Mouse (Mus musculus) hindbrain, postnatal 0 days (tissue): Measurements from ENCODE around the gene Mycl. TPM values are rescaled to one million over a fixed set of nuclear protein-coding genes. Genes with fewer than 3 reads are reported as not detected.

Experiments used
- ATAC-seq: fragments of 200-750 bp; cut with Nextera tagmentation; 2 replicates; pipeline ENCODE4 v1.8.0; 2017; ENCODE audit warnings: mild to moderate bottlenecking, moderate TSS enrichment, moderate library complexity
- DNase-seq: peaks from one replicate; pipeline ENCODE4 v3.0.0-alpha.2; 2015; ENCODE audit warnings: low spot score
- H3K27ac ChIP-seq: fragments of 300-500 bp; sonication (generic); 2 replicates; pipeline ENCODE4 v1.5.1; 2014; ENCODE audit warnings: mild to moderate bottlenecking
- H3K27me3 ChIP-seq: fragments of 300-500 bp; sonication (generic); 2 replicates; pipeline ENCODE4 v1.6.1; 2014; ENCODE audit warnings: low read length, mixed read lengths; ENCODE audit not compliant: insufficient read depth
- H3K36me3 ChIP-seq: fragments of 300-500 bp; sonication (generic); 2 replicates; pipeline ENCODE4 v1.6.1; 2014; ENCODE audit warnings: low read length, mixed read lengths; ENCODE audit not compliant: insufficient read depth
- H3K4me1 ChIP-seq: fragments of 300-500 bp; sonication (generic); 2 replicates; pipeline ENCODE4 v1.6.1; 2014; ENCODE audit warnings: antibody characterized with exemption, low read length, mixed read lengths; ENCODE audit not compliant: insufficient read depth
- H3K4me2 ChIP-seq: fragments of 300-500 bp; sonication (generic); 2 replicates; pipeline ENCODE4 v1.6.1; 2014; ENCODE audit warnings: low read depth, mild to moderate bottlenecking, low read length, moderate library complexity, mixed read lengths
- H3K4me3 ChIP-seq: fragments of 300-500 bp; sonication (generic); 2 replicates; pipeline ENCODE4 v1.5.1; 2014; ENCODE audit warnings: low read length
- H3K9ac ChIP-seq: fragments of 300-500 bp; sonication (generic); replicated peaks from 2 replicates; pipeline ENCODE4 v1.6.1; 2014; ENCODE audit warnings: mild to moderate bottlenecking, low read length, moderate library complexity, mixed read lengths
- H3K9me3 ChIP-seq: fragments of 300-500 bp; sonication (generic); 2 replicates; pipeline ENCODE4 v1.6.1; 2016; ENCODE audit warnings: low read length, mixed read lengths
- CTCF ChIP-seq: IDR thresholded peaks from 2 replicates; pipeline ENCODE4 v1.5.1; 2016; ENCODE audit warnings: antibody characterized with exemption, control low read depth, low read depth
- WGBS: fragments of 180-500 bp; shearing (Covaris S2); extraction: QIAGEN DNeasy Blood & Tissue Kit; methylation state at CpG from one replicate; pipeline ENCODE4 v1.1.7; 2014; 5-methylcytosine and 5-hydroxymethylcytosine counted together
- polyA plus RNA-seq: library from polyadenylated mRNA; unstranded; fragments of >200 nt; fragmentation: Nextera tagmentation; extraction: Ambion mirVana; gene quantifications from 2 replicates; pipeline ENCODE4 v1.2.1, GENCODE M21; 2015
- total RNA-seq: library from RNA; depleted of rRNA; stranded (reverse); fragments of >200 nt; gene quantifications from 2 replicates; pipeline ENCODE4 v1.2.3, GENCODE M21; 2014

Gene Mycl
- total and polyA plus RNA-seq, 2 experiments from 2014 or later = 34.3 to 67.5 TPM

DNA sequence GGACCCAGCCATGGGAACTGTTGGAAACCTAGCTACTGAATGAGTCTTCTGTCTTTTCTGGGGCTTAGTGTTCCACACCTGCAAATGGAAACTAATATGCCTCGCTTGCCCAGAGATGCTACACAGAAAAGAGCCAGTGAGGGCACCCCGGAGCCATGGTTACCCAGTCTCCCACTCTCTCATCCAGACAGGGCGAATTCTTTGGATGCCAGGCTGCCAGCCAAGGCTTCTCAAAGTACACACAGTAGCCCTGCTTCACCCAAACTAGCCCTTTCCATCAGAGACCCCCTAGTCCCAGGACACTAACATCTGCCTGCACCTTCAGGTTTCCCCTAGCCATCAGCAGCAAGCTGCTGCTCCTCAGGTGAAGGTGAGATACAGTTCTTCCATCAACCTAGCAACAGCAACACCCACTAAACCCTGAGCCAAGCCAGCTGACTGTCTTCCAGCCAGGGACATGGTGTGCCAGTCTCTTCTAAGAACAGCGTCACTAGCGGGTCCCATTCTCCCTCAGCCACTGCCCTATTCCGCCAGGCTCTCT is 36.9 kb upstream of the Mycl start:
- peak overlapping the region; percentile 87 for H3K4me2 ChIP-seq
- no peak overlapping the region for H3K4me3 ChIP-seq
- H3K9ac ChIP-seq = no peak overlapping the region
- H3K9me3 ChIP-seq = no peaks in the 10 kb centered on the region
- H3K27ac ChIP-seq = peak overlapping the region; percentile 70
- H3K27me3 ChIP-seq = no peaks in the 10 kb centered on the region
- peaks cover 28% of the 10 kb centered on the region for H3K4me1 ChIP-seq
- DNase-seq (peak; percentile 67), ATAC-seq (peak; percentile 64)
- no peak for TF ChIP-seq CTCF
- WGBS = 49% methylated on average over 6 of the region's 6 CpGs
- no peaks in the 10 kb centered on the region for H3K36me3 ChIP-seq

DNA sequence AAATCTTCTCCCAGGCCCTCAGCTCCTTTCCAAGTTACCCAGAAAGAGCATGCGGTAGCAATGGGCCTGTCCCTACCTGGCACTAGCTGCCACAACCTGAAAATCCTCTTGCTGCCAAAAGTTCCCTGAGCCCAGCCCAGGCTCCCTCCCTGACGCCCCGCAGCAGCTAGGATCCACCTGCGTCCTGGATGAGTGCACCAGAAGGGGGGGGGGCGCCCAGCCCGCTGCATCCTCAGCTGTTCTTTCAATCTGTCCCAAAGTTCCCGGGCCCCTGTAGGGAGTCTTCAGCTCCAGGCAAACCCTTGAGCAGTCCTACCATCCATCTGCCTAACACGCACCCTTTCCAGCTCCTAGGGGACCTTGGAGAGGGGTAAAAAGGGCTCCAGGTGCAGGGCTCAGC is 35.6 kb upstream of the Mycl start:
- H3K4me2 ChIP-seq = peak overlapping the region; percentile 87
- no peaks in the 10 kb centered on the region for H3K27me3 ChIP-seq
- 3% methylated on average over 8 of the region's 8 CpGs for WGBS
- peak overlapping the region; percentile 54; the same call in 1 of the 2 replicates for H3K9ac ChIP-seq
- peaks cover 26% of the 10 kb centered on the region for H3K4me1 ChIP-seq
- H3K36me3 ChIP-seq = no peaks in the 10 kb centered on the region
- H3K27ac ChIP-seq = no peak overlapping the region; the same call in 1 of the 2 replicates
- no peaks in the 10 kb centered on the region for H3K9me3 ChIP-seq
- ATAC-seq (no peak), DNase-seq (no peak)
- peak overlapping the region; percentile 55 for H3K4me3 ChIP-seq
- TF ChIP-seq CTCF = no peak

DNA sequence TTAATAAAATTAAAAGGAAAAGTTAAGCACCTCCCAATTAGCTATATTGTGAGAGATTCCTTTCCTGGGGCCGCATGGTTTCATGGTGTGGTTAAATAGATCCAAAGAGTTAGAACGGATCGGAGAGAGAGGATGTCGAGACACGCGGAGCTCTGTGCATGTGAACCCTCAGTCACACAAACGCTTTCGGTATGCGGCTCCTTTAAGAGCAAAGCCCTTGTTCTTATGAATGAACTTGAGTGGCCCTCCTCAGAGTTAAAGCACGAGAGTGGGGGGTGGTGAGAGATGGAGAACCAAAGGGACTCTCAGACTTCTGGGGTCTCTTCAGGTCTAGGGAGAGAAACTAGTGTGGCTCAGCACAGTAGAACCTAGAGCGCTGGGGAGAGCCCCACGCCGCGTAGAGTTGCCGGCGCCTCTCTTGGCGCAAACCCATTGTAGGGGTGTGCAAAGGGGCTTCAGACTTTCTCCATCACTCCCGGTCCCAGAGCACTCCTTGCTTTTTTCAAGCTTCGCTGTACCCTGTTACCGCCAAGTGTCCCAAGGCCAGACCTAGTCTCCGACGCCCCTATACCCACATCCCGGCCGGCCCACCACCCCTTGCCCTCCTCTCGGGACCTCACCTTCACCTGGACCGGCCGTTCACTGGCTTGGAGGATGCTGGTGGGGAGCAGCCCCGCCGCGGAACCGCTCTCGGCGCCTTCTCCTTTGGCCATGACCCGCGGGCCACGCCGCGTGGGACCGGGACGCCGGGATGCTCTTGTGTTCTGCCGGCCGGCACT is 34.9 kb upstream of the Mycl start:
- Histone ChIP-seq H3K9ac (peak overlapping the region; percentile 54), H3K4me1 (peaks cover 19% of the 10 kb centered on the region), H3K27ac (peak overlapping the region; percentile 59), H3K9me3 (no peaks in the 10 kb centered on the region), H3K4me3 (peak overlapping the region; percentile 55), H3K4me2 (peak overlapping the region; percentile 87), H3K27me3 (no peaks in the 10 kb centered on the region), H3K36me3 (no peaks in the 10 kb centered on the region)
- peak; percentile 62 for DNase-seq
- TF ChIP-seq CTCF = no peak
- peak; percentile 43 for ATAC-seq
- WGBS = under 1% methylated on average over 42 of the region's 43 CpGs

- no peaks in the 10 kb centered on the region for H3K27me3 ChIP-seq
- peak within 1 kb of the TSS; percentile 87 for H3K4me2 ChIP-seq
- ATAC-seq (peak; percentile 56), DNase-seq (peak; percentile 82)
- H3K9me3 ChIP-seq = no peaks in the 10 kb centered on the region
- H3K9ac ChIP-seq = peak within 1 kb of the TSS; percentile 54
- H3K27ac ChIP-seq = peak within 1 kb of the TSS; percentile 59
- TF ChIP-seq CTCF = no peak
- peaks cover 14% of the 10 kb centered on the region; the same call in 1 of the 2 replicates for H3K4me1 ChIP-seq
- H3K36me3 ChIP-seq = no peaks in the 10 kb centered on the region
- peak within 1 kb of the TSS; percentile 55 for H3K4me3 ChIP-seq
- 0% methylated on average over 27 of the region's 27 CpGs for WGBS
Observed at GRCm38 (mm10) chr4:122961100-122961567, 34.3 kb upstream of the Mycl start, which contains the start of gene Mfsd2a. Gene Mfsd2a (minus strand): TSS chr4:122961188.

DNA sequence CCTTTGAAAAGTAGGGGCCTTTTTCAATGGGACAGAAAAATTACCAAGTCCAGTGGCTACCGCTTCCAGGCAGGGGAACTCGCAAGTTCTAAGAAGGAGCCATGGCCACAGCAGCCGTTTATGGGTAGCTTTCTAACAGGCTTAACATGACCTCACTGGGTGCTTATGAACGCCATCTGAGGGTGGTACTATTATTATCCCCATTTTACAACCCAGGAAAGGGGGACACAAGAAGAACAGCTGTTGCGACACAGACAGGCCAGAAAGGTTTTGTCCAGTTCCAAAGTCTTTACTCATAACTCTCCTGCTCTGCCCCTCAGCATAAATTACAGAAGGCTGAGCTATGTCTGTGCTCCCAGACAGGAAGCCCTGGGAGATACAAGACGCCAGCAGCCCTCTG is 33.9 kb upstream of the Mycl start:
- Histone ChIP-seq H3K4me2 (peak overlapping the region; percentile 87), H3K9ac (no peak overlapping the region), H3K27me3 (no peaks in the 10 kb centered on the region), H3K4me1 (peaks cover 14% of the 10 kb centered on the region; the same call in 1 of the 2 replicates), H3K9me3 (no peaks in the 10 kb centered on the region), H3K36me3 (no peaks in the 10 kb centered on the region), H3K4me3 (peak overlapping the region; percentile 55), H3K27ac (no peak overlapping the region)
- WGBS = 25% methylated on average over 6 of the region's 6 CpGs
- TF ChIP-seq CTCF = no peak
- DNase-seq (no peak), ATAC-seq (no peak)

DNA sequence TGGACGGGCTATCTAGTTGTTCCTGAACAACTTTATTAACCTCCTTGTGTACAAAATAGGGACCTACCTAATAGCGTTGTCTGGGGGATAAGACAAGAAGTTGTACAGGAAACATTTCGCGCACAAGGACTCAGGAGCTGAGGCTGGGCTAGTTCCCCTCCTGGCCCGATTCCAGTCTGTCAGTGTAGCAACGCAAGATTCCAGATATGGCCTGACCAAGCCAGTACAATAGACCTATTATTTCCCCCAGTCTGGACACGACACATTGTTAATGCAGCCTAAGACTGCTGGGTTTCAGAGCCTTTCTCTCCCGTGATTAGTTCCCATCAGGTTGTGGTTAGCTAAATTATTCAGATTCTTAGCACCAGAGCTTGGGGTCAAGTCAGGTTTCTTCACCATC is 32.7 kb upstream of the Mycl start:
- Histone ChIP-seq H3K4me1 (peaks cover 14% of the 10 kb centered on the region; the same call in 1 of the 2 replicates), H3K27ac (no peak overlapping the region), H3K4me3 (no peak overlapping the region), H3K36me3 (no peaks in the 10 kb centered on the region), H3K9ac (no peak overlapping the region), H3K9me3 (no peaks in the 10 kb centered on the region), H3K4me2 (no peak overlapping the region), H3K27me3 (no peaks in the 10 kb centered on the region)
- TF ChIP-seq CTCF = no peak
- ATAC-seq (no peak), DNase-seq (no peak)
- 20% methylated on average over 8 of the region's 8 CpGs for WGBS

GRCm38 (mm10) chr4:122968106-122968505 is 27.3 kb upstream of the Mycl start:
- ATAC-seq (no peak), DNase-seq (no peak)
- H3K36me3 ChIP-seq = no peaks in the 10 kb centered on the region
- H3K27me3 ChIP-seq = no peaks in the 10 kb centered on the region
- no peak for TF ChIP-seq CTCF
- no peaks in the 10 kb centered on the region for H3K9me3 ChIP-seq
- no peak overlapping the region for H3K4me3 ChIP-seq
- no peak overlapping the region for H3K4me2 ChIP-seq
- no peak overlapping the region for H3K27ac ChIP-seq
- no peaks in the 10 kb centered on the region for H3K4me1 ChIP-seq
- H3K9ac ChIP-seq = no peak overlapping the region
- WGBS = 74% methylated on average over 4 of the region's 4 CpGs
